Mouse (Mus musculus) cortical plate, adult 2 months (tissue): ENCODE data around the gene Snx1. TPM values are rescaled to one million over a fixed set of nuclear protein-coding genes. Genes with fewer than 3 reads are reported as not detected.

Experiments used
- H3K27ac ChIP-seq: fragments of 200-500 bp; 2 replicates; pipeline ENCODE4 v1.5.1; 2012; ENCODE audit warnings: low read length, control low read depth, inconsistent platforms; ENCODE audit not compliant: insufficient read depth
- H3K4me1 ChIP-seq: fragments of 200-500 bp; 2 replicates; pipeline ENCODE4 v1.6.1; 2011; ENCODE audit warnings: low read length; ENCODE audit not compliant: control insufficient read depth, insufficient read depth
- H3K4me3 ChIP-seq: fragments of 200-500 bp; 2 replicates; pipeline ENCODE4 v1.5.1; 2011; ENCODE audit warnings: mild to moderate bottlenecking, low read length, control low read depth; ENCODE audit not compliant: insufficient read depth
- CTCF ChIP-seq: fragments of 200-500 bp; IDR thresholded peaks from 2 replicates; pipeline ENCODE4 v1.5.1; 2011; ENCODE audit warnings: mild to moderate bottlenecking, control low read depth, low read length; ENCODE audit not compliant: insufficient read depth; ENCODE audit errors: extremely low read depth
- POLR2A ChIP-seq: fragments of 200-500 bp; IDR thresholded peaks from 2 replicates; pipeline ENCODE4 v1.6.1; 2011; ENCODE audit warnings: mild to moderate bottlenecking, low read length, control low read depth; ENCODE audit not compliant: insufficient read depth; ENCODE audit errors: extremely low read depth
- polyA plus RNA-seq: library from polyadenylated mRNA; depleted of rRNA; stranded (reverse); fragments of >200 nt; gene quantifications from 2 replicates; pipeline ENCODE4 v1.2.3, GENCODE M21; 2012; rRNA removed

The Snx1 gene
- 90.1 and 93.9 TPM in 2 replicates for polyA plus RNA-seq

DNA sequence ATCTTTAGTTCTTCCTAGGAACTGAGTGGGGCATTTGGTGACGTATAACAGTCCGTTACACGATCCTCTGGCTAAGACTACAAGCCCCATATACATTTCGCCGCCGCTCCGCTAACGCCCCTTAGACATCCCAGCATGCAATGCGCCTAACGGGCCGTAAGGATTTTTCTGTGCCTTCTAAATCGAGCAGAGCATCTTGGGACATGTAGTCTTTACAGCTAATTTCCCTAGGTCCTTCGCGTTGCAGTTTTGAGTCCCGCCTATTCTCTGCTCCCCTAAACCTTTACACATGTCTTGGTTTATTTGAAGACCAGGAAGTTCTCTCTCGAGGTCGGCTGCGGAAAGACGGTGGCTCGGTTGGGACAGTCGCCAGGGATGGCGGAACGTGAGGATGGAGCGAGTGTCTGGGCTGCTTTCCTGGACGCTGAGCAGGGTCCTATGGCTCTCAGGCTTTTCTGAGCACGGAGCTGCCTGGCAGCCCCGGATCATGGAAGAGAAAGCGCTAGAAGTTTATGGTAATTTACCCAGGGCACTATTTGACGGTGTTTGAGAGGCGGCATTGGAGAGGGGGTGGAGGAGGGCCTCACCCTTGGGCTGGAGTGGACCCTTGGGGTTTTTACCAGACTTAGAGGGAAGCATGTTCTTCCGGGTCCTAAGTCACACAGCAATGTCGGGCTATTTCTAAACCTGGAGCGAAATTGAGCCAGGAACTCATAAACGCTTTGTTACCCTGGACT lies at the start of gene Snx1, which contains the start of gene Ciao2a:
Snx1 (minus strand) TSS at position 132 of the 737 bp plus-strand sequence.
Ciao2a (plus strand) TSS at position 156 of the 737 bp plus-strand sequence.
- TF ChIP-seq POLR2A, result peak; percentile 61
- no peak for TF ChIP-seq CTCF
- no peaks in the 10 kb centered on the region; the same call in 1 of the 2 replicates for H3K4me1 ChIP-seq
- H3K27ac ChIP-seq, result no peak within 1 kb of the TSS
- peak within 1 kb of the TSS; percentile 60 for H3K4me3 ChIP-seq

DNA sequence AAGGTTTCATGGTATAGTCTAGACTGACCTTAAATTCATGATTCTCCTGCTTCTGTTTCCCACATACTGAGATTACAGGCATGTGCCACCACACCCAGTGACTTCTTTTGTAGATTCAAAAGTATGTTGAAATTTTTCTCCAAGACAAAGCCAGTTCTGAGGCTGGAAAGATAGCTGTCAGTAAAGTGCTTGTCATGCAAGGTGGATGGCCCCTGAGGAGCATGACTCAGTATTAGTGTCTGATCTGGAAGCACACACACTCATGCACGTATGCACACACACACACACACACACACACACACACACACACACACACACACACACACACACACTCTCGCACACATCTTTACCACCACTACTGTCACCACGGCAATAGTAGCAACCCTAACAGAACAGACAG lies 48.6 kb upstream of the Snx1 start:
- H3K4me3 ChIP-seq, result no peak overlapping the region
- TF ChIP-seq CTCF (no peak), POLR2A (no peak)
- H3K4me1 ChIP-seq, result no peaks in the 10 kb centered on the region
- no peak overlapping the region for H3K27ac ChIP-seq

DNA sequence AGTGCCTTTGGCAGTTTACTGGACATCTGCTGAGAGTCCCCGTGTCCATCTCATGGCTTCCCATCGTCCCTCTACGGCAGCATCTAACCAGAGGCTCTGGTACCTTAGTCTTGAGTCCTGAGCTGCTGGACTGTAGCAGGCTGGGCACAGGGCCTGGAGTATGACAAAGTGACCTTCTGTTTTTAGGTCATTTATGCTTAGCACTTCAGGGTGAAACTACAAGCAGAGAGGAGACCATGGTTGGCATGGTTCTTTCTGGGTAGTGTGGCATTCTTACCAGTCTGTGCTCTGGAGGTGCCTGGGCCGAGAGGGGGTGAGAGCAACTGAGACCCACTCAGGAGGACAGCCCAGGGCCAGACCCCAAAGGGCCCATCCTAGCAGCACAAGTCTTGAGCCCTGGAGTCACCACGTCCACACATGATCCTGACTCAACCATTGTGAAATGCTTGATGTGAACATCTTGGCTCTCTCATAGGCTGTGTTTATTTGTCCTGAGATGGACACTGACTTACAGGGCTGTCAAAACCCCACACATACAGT lies 47.0 kb upstream of the Snx1 start:
- Histone ChIP-seq H3K27ac (no peak overlapping the region), H3K4me1 (no peaks in the 10 kb centered on the region), H3K4me3 (no peak overlapping the region)
- TF ChIP-seq POLR2A (no peak), CTCF (no peak)

DNA sequence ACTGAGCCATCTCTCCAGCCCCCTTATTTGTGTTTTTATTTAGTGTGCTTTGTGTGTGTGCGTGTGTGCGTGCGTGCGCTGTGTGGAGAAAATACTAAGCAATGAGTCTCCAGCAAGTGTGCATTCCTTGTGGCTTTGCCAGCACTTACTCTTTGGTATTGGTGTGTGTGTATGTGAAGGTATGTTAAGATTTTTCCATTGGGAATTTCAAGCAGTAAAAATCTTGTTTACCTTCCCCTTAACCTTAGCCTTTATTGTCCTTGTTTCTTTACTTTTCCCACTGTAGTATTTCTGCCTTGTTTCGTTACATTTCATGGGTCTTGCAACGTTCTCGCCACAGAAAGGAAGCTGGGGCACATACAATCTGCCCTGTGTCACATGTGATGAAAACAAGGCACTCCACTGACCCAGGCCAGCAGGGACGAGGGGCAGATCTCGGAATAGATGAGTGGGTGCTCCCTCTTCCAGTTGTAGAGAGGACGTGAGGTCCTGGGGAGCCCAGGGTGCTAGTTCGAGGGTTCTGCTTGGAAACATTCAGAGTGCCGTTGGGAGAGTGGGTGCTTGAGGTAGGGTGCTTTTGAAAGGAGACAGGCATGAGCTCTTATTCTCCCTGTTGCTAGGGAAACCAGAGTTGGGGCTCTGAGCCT lies 45.0 kb upstream of the Snx1 start:
- Histone ChIP-seq H3K4me1 (no peaks in the 10 kb centered on the region), H3K27ac (no peak overlapping the region), H3K4me3 (no peak overlapping the region)
- TF ChIP-seq POLR2A, result no peak
- no peak for TF ChIP-seq CTCF

DNA sequence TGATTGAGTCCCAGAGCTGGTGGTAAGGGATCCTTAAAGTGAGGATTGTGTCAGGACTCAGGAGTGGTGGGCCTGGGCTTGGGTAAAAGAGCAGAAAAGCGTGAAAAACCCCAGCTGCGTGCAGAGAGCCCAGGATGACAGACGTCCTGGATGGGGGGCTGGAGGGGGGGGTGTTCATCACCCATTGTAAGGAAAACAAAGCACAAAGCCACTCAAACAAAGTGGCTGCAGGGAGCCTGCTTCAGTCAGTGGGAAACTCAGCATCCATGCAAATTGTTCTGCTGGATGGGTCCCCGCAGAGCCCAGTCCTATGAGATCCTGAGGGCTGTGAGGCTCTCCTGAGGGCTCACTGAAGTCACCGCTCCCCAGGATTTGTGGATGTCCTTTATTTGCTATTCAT lies 44.1 kb upstream of the Snx1 start:
- no peaks in the 10 kb centered on the region for H3K4me1 ChIP-seq
- H3K27ac ChIP-seq, result no peak overlapping the region
- TF ChIP-seq POLR2A (no peak), CTCF (no peak)
- H3K4me3 ChIP-seq, result no peak overlapping the region

DNA sequence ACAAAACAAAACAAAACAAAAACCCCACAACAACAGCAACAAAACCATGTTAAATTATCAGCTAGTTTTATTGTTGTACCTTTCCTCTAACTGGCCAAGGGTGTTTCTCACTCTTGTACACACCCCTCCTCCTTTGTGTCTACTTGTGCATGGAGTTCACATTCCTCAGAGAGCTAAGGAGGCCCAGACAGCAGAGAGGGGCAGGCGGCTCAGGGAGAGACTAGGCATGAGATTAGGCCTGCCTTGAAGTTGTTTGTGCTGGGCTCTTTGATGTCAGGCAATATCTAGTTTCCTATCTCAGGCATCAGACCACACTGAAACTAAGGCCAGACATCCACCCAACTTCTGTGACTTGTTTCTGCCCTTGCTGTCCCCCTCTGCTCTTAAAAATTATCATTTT lies 41.8 kb upstream of the Snx1 start:
- TF ChIP-seq POLR2A (no peak), CTCF (no peak)
- Histone ChIP-seq H3K4me3 (no peak overlapping the region), H3K4me1 (no peaks in the 10 kb centered on the region), H3K27ac (no peak overlapping the region)

DNA sequence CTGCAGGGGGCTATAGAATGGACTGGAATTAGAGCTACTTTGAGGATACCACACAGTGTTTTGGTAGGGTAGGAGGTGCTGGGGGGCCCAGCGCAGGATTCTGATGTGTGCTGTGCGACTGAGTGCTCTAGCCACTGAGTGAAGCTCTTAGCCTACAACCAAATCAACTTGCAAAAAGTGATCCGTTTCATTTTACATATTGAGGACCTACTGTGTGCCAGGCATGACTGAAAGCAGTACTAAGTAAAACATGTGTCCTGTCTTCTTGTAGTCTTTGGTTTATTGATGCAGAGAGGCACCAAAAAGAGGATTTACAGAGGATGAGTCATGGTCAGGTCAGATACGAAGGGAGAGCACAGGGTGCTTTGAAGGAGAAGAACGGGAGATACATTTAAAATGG lies 40.8 kb upstream of the Snx1 start:
- Histone ChIP-seq H3K27ac (no peak overlapping the region), H3K4me1 (no peaks in the 10 kb centered on the region), H3K4me3 (no peak overlapping the region)
- TF ChIP-seq CTCF (no peak), POLR2A (no peak)

DNA sequence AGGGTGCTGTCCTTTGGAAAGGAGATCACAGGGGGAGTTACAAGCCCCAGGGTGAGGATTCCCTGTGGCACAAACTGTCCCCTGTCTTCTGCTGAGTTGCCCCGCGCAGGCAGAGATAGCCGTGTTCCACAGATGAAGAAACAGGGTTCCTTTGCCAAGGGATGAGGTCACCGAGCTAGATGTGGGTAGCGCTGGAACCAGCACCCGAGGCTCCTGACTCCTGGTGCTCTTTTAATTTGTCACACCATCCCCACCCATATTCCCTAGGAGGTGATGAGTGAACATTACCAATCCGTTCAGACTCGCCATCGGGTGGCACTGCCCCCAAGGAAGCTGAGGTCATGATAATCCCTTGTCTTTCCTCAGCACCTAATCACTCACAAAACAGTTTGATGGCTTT lies 36.6 kb upstream of the Snx1 start:
- TF ChIP-seq POLR2A (no peak), CTCF (0 out of 2 replicates have a peak, but pooled peaks have one; percentile 6)
- Histone ChIP-seq H3K4me3 (no peak overlapping the region), H3K27ac (no peak overlapping the region), H3K4me1 (no peaks in the 10 kb centered on the region)

DNA sequence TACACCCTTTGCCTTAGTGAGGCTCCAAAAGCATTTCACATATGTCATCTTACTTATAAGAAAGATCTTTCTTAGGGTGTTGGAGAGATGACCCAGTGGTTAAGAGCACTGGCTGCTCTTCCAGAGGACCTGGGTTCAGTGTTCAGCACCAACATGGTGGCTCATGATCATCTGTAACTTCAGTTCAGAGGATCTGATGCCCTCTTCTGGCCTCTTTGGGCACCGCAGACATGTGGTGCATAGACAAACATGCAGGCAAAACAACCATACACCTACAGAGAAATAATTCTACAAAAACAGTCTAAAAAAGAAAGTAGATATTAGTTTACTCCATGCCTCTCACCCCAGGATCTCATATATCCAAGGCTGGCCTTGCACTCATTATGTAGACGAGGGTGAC lies 33.8 kb upstream of the Snx1 start:
- H3K4me3 ChIP-seq, result no peak overlapping the region
- no peaks in the 10 kb centered on the region for H3K4me1 ChIP-seq
- H3K27ac ChIP-seq, result no peak overlapping the region
- TF ChIP-seq CTCF (no peak), POLR2A (no peak)

DNA sequence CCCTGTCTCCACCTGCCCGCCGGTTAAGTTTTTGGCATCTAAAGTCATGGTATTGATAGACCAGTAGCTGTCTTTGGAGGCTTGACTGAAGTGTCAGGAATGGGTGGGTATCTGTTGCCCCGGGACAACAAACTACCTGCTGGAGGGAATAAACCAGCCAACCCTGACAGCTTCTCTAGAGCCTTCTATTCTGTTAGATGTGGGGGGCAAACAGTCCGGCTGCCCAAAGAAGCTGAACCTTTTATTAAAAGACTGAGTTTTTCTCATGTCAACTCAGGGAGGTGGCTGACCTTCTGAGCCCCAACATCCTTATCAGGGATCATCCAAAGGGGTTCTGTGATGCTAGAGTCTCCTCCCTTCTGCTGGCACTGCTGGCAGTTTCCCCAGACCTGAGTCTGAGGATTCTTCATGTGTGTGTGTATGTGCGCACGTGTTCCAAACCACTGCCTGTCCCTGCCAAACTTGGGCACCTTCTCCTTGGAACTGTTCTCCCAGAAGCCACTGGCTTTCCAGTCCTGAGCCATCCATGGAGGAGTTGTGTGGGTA lies 32.6 kb upstream of the Snx1 start:
- Histone ChIP-seq H3K4me1 (no peaks in the 10 kb centered on the region), H3K4me3 (no peak overlapping the region)
- TF ChIP-seq POLR2A (no peak), CTCF (no peak)

More for the DNA sequence above, 32.6 kb upstream of the Snx1 start:
- H3K27ac ChIP-seq, result no peak overlapping the region
